Mouse (Mus musculus) embryonic fibroblast, embryonic 13.5 days (primary cell): ENCODE results near the gene Akr1c14. TPM values are rescaled to one million over a fixed set of nuclear protein-coding genes. Genes with fewer than 3 reads are reported as not detected.
A peak's percentile ranks its signal among the peaks of the same experiment; 100 is the strongest.

ENCODE experiments used
- H3K27ac ChIP-seq: 2 replicates; pipeline ENCODE4 v1.5.1; 2012; ENCODE audit warnings: low read length, control low read depth, inconsistent platforms; ENCODE audit not compliant: insufficient read depth
- H3K4me1 ChIP-seq: 2 replicates; pipeline ENCODE4 v1.6.1; 2011; ENCODE audit warnings: low read length; ENCODE audit not compliant: control insufficient read depth, insufficient read depth
- H3K4me3 ChIP-seq: 2 replicates; pipeline ENCODE4 v1.5.1; 2011; ENCODE audit warnings: mild to moderate bottlenecking, control low read depth, low read length; ENCODE audit not compliant: insufficient read depth
- CTCF ChIP-seq: IDR thresholded peaks from 2 replicates; pipeline ENCODE4 v1.5.1; 2011; ENCODE audit warnings: mild to moderate bottlenecking, control low read depth, low read length, moderate library complexity, borderline replicate concordance; ENCODE audit not compliant: insufficient read depth
- POLR2A ChIP-seq: IDR thresholded peaks from 2 replicates; pipeline ENCODE4 v1.6.1; 2011; ENCODE audit warnings: low read depth, mild to moderate bottlenecking, control low read depth, low read length, moderate library complexity
- polyA plus RNA-seq: library from polyadenylated mRNA; stranded (reverse); fragments of >200 nt; gene quantifications from 2 replicates; pipeline ENCODE4 v1.2.4, GENCODE M21; 2011; ENCODE audit warnings: low read depth; ENCODE audit not compliant: missing spikeins, insufficient read length

The Akr1c14 gene
- 2.1 and 3.3 TPM in 2 replicates for polyA plus RNA-seq

DNA sequence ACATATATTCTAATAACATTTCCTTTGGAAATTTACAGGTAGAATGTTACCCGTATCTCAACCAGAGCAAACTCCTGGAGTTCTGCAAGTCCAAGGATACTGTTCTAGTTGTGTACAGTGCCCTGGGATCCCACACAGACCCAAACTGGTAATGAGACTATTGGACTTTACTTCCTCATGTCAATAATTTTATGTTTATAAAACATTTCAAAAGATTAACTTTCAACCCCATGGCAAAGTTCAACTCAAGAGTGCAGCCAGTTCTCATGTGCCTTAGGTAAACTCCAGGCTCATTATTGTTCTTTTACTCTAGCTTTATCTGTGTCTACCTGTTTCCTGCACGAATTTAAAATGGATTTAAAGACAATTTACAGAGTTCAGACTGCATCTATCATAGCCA, at the start of gene Akr1c14:
TSS of gene Akr1c14 (plus strand) at position 293 of the 400 bp plus-strand sequence.
- no peak within 1 kb of the TSS for H3K4me3 ChIP-seq
- TF ChIP-seq CTCF (no peak), POLR2A (no peak)
- no peaks in the 10 kb centered on the region; the same call in 1 of the 2 replicates for H3K4me1 ChIP-seq

GRCm38 (mm10) chr13:4001687-4002086, 47.1 kb upstream of the Akr1c14 start:
- H3K4me3 ChIP-seq, result no peak overlapping the region
- no peaks in the 10 kb centered on the region for H3K4me1 ChIP-seq
- TF ChIP-seq POLR2A (no peak), CTCF (peak; percentile 42)
- no peak overlapping the region for H3K27ac ChIP-seq

More for the DNA sequence above, at the start of gene Akr1c14:
- H3K27ac ChIP-seq, result no peak within 1 kb of the TSS

GRCm38 (mm10) chr13:4010784-4011183, 38.0 kb upstream of the Akr1c14 start:
- no peak overlapping the region for H3K27ac ChIP-seq
- TF ChIP-seq POLR2A (no peak), CTCF (no peak)
- H3K4me1 ChIP-seq, result no peaks in the 10 kb centered on the region
- no peak overlapping the region for H3K4me3 ChIP-seq

- Histone ChIP-seq H3K4me3 (no peak overlapping the region), H3K4me1 (no peaks in the 10 kb centered on the region), H3K27ac (no peak overlapping the region)
- TF ChIP-seq POLR2A (no peak), CTCF (no peak)
Measured at GRCm38 (mm10) chr13:4013811-4014210, 35.0 kb upstream of the Akr1c14 start.

DNA sequence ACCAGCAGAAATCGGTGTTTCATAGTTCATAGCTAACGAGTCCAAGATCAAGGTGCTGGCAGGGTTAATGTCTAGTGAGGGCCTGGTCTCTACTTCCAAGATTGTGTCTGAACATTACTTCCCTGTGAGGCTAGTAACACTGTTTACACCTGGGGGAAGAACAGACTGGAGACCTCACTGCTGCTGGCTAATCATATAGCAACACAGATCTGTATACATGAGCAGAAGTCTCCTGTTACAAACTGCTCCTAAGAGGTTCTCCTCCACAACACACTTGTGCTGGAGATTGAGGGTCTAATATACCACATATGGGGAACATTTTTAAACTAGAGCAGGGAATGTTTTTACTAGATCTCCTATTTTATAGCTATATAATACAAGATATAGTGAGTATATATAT, 18.9 kb upstream of the Akr1c14 start:
- no peak overlapping the region for H3K27ac ChIP-seq
- no peaks in the 10 kb centered on the region for H3K4me1 ChIP-seq
- no peak overlapping the region for H3K4me3 ChIP-seq
- no peak for TF ChIP-seq CTCF
- no peak for TF ChIP-seq POLR2A

GRCm38 (mm10) chr13:4032512-4032911, 16.3 kb upstream of the Akr1c14 start:
- Histone ChIP-seq H3K4me1 (no peaks in the 10 kb centered on the region), H3K27ac (no peak overlapping the region), H3K4me3 (no peak overlapping the region)
- TF ChIP-seq CTCF, result no peak
- no peak for TF ChIP-seq POLR2A

DNA sequence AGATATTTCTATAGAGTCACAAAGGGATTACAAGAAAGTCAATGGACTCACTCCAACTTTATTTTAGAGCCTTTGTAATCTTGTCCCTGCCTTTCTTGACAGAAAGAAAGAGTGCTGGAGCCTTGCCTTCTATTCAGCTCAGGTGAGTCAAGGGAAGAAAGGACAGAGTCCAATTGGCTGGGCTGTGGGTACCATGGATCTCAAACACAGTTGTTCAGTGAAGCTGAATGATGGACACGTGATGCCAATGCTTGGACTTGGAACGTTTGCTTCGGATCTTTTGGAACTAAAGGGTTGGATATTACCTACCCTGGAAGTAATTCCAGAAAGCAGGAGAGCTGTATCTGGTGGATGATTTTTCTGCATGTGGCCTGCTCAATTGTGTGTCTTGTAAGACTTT, 13.8 kb upstream of the Akr1c14 start:
- Histone ChIP-seq H3K27ac (no peak overlapping the region), H3K4me1 (no peaks in the 10 kb centered on the region), H3K4me3 (no peak overlapping the region)
- TF ChIP-seq CTCF (no peak), POLR2A (no peak)

GRCm38 (mm10) chr13:4046113-4046512, 2.7 kb upstream of the Akr1c14 start:
- TF ChIP-seq POLR2A (no peak), CTCF (no peak)
- Histone ChIP-seq H3K4me1 (no peaks in the 10 kb centered on the region; the same call in 1 of the 2 replicates), H3K27ac (no peak overlapping the region), H3K4me3 (no peak overlapping the region)

GRCm38 (mm10) chr13:4046841-4047240, 2.0 kb upstream of the Akr1c14 start:
- Histone ChIP-seq H3K27ac (peak overlapping the region; percentile 47; the same call in 1 of the 2 replicates), H3K4me3 (no peak overlapping the region), H3K4me1 (no peaks in the 10 kb centered on the region; the same call in 1 of the 2 replicates)
- no peak for TF ChIP-seq CTCF
- no peak for TF ChIP-seq POLR2A

DNA sequence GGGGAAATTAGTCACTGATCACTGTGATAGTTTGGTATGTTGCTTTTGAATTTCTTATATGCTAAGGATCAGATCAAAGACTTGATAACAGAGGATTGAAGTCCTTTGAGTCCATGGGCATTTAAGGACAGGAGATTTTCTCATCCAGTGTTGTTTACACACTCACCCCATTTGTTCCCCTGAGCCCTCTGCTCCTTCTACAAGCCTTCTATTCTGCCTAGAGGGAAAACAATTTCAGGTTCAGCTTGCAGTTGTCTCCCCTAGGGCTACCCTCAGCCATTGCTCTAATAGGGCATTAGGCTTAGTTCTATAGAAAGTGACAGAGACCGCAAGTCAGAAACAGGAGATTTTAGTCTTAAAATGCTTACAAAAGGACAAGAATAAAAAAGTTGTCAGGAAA, 585 bp upstream of the Akr1c14 start:
- Histone ChIP-seq H3K4me1 (no peaks in the 10 kb centered on the region; the same call in 1 of the 2 replicates), H3K4me3 (no peak overlapping the region), H3K27ac (no peak overlapping the region)
- TF ChIP-seq CTCF (no peak), POLR2A (no peak)

DNA sequence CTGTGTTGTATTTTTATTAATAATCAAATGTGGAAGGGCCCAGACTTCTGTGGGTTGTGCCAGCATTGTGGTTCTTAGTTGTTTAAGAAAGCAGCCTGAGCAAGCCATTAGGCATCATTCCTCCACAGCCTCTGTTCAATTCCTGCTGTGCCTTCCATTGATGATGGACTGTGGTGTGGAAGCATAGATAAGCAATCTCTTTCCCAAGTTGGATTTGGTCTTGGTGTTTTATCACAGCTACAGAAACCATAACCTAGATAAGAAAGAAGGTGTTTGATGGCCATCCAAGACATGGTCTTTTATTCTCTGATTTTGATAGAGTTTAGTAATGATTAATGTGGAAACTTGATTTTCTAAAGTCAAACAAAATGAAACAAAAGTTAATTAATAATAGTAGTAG, 844 bp downstream of the Akr1c14 start:
- H3K4me3 ChIP-seq, result no peak overlapping the region
- no peak overlapping the region for H3K27ac ChIP-seq
- no peak for TF ChIP-seq CTCF
- no peak for TF ChIP-seq POLR2A
- no peaks in the 10 kb centered on the region; the same call in 1 of the 2 replicates for H3K4me1 ChIP-seq
